Mouse (Mus musculus): Measurements from ENCODE around the gene Slc26a11. TPM values are rescaled to one million over a fixed set of nuclear protein-coding genes. Genes with fewer than 3 reads are reported as not detected.

Slc26a11 gene
- total RNA-seq, 1 experiment, result 4.4 TPM

- TF ChIP-seq HCFC1 (IDR thresholded peaks at IDR 0.05; ENCODE audit: borderline replicate concordance, insufficient read depth, low read length) (no peak), CHD2 (IDR thresholded peaks at IDR 0.05; ENCODE audit: low read depth, low read length) (no peak), ZC3H11A (IDR thresholded peaks at IDR 0.05; ENCODE audit: borderline replicate concordance, low read depth, low read length) (no peak), MAFK (IDR thresholded peaks at IDR 0.05; ENCODE audit: insufficient read depth, low read depth, low read length) (no peak), ZNF384 (IDR thresholded peaks at IDR 0.05; ENCODE audit: low read depth, low read length) (no peak)
- Histone ChIP-seq H3K9me3 (ENCODE audit: control insufficient read depth, insufficient read depth, low read depth, low read length) (no peaks in the 10 kb centered on the region), H3K4me1 (ENCODE audit: control insufficient read depth in 2 of 2, insufficient read depth in 2 of 2, low read length in 2 of 2, poor library complexity in 1 of 2) (no peaks in the 10 kb centered on the region), H3K9ac (ENCODE audit: insufficient read depth, low read depth, low read length, poor library complexity, severe bottlenecking) (no peak overlapping the region), H3K36me3 (ENCODE audit: control insufficient read depth, insufficient read depth, low read length, poor library complexity, severe bottlenecking) (no peaks in the 10 kb centered on the region), H3K4me3 (ENCODE audit: insufficient read depth in 1 of 2, low read depth in 1 of 2, low read length in 2 of 2, poor library complexity in 1 of 2, severe bottlenecking in 1 of 2) (no peak overlapping the region), H3K27ac (ENCODE audit: insufficient read depth, low read depth, low read length, poor library complexity, severe bottlenecking) (no peak overlapping the region)
- DNase-seq (ENCODE audit: low read depth, low spot score), result no peak
- in situ Hi-C loops (cut with MboI; ENCODE audit: low sequenced_read_pairs in 2 of 2, unreplicated experiment in 2 of 2), result no loop called here
Measured at GRCm38 (mm10) chr11:119339179-119339578, 16.2 kb upstream of the Slc26a11 start.

DNA sequence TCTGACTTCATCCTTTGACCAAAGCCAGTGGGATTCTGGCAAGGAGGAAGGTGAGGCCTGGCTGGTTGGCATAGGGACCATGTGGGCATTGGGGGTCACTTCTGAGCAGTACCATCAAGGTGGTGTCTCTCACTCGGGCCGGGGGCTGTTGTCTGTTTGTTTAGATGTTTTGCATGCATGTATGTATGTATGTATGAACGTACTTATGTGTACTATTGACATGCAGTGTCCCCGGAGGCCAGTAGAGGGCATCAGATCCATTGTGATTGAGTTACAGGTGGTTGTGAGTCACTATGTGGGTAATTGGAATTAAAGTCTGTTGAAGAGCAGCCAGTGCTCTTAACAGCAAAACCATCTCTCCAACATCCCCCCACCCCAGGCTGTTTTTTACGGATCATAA, 15.7 kb upstream of the Slc26a11 start:
- no peak overlapping the region for H3K27ac ChIP-seq (ENCODE audit: insufficient read depth, low read depth, low read length, poor library complexity, severe bottlenecking)
- no peak overlapping the region for H3K9ac ChIP-seq (ENCODE audit: insufficient read depth, low read depth, low read length, poor library complexity, severe bottlenecking)
- no peaks in the 10 kb centered on the region for H3K36me3 ChIP-seq (ENCODE audit: control insufficient read depth, insufficient read depth, low read length, poor library complexity, severe bottlenecking)
- no peak overlapping the region for H3K4me3 ChIP-seq (ENCODE audit: insufficient read depth in 1 of 2, low read depth in 1 of 2, low read length in 2 of 2, poor library complexity in 1 of 2, severe bottlenecking in 1 of 2)
- H3K9me3 ChIP-seq (ENCODE audit: control insufficient read depth, insufficient read depth, low read depth, low read length), result no peaks in the 10 kb centered on the region
- TF ChIP-seq MAFK (IDR thresholded peaks at IDR 0.05; ENCODE audit: insufficient read depth, low read depth, low read length) (no peak), HCFC1 (IDR thresholded peaks at IDR 0.05; ENCODE audit: borderline replicate concordance, insufficient read depth, low read length) (no peak), ZC3H11A (IDR thresholded peaks at IDR 0.05; ENCODE audit: borderline replicate concordance, low read depth, low read length) (peak; percentile 24), CHD2 (IDR thresholded peaks at IDR 0.05; ENCODE audit: low read depth, low read length) (no peak), ZNF384 (IDR thresholded peaks at IDR 0.05; ENCODE audit: low read depth, low read length) (no peak)
- in situ Hi-C loops (cut with MboI; ENCODE audit: low sequenced_read_pairs in 2 of 2, unreplicated experiment in 2 of 2), result no loop called here
- peak; percentile 70 for DNase-seq (ENCODE audit: low read depth, low spot score)
- no peaks in the 10 kb centered on the region for H3K4me1 ChIP-seq (ENCODE audit: control insufficient read depth in 2 of 2, insufficient read depth in 2 of 2, low read length in 2 of 2, poor library complexity in 1 of 2)

- TF ChIP-seq ZC3H11A (IDR thresholded peaks at IDR 0.05; ENCODE audit: borderline replicate concordance, low read depth, low read length), result no peak
- no peak for TF ChIP-seq MAFK (IDR thresholded peaks at IDR 0.05; ENCODE audit: insufficient read depth, low read depth, low read length)
- no peak for TF ChIP-seq CHD2 (IDR thresholded peaks at IDR 0.05; ENCODE audit: low read depth, low read length)
- TF ChIP-seq ZNF384 (IDR thresholded peaks at IDR 0.05; ENCODE audit: low read depth, low read length), result no peak
- TF ChIP-seq HCFC1 (IDR thresholded peaks at IDR 0.05; ENCODE audit: borderline replicate concordance, insufficient read depth, low read length), result no peak
- Histone ChIP-seq H3K4me3 (ENCODE audit: insufficient read depth in 1 of 2, low read depth in 1 of 2, low read length in 2 of 2, poor library complexity in 1 of 2, severe bottlenecking in 1 of 2) (no peak overlapping the region), H3K4me1 (ENCODE audit: control insufficient read depth in 2 of 2, insufficient read depth in 2 of 2, low read length in 2 of 2, poor library complexity in 1 of 2) (no peaks in the 10 kb centered on the region), H3K9me3 (ENCODE audit: control insufficient read depth, insufficient read depth, low read depth, low read length) (no peaks in the 10 kb centered on the region), H3K9ac (ENCODE audit: insufficient read depth, low read depth, low read length, poor library complexity, severe bottlenecking) (no peak overlapping the region), H3K27ac (ENCODE audit: insufficient read depth, low read depth, low read length, poor library complexity, severe bottlenecking) (no peak overlapping the region), H3K36me3 (ENCODE audit: control insufficient read depth, insufficient read depth, low read length, poor library complexity, severe bottlenecking) (no peaks in the 10 kb centered on the region)
- no peak for DNase-seq (ENCODE audit: low read depth, low spot score)
- in situ Hi-C loops (cut with MboI; ENCODE audit: low sequenced_read_pairs in 2 of 2, unreplicated experiment in 2 of 2), result no loop called here
Measured at GRCm38 (mm10) chr11:119344178-119344577, 11.2 kb upstream of the Slc26a11 start.

- Histone ChIP-seq H3K4me1 (ENCODE audit: control insufficient read depth in 2 of 2, insufficient read depth in 2 of 2, low read length in 2 of 2, poor library complexity in 1 of 2) (no peaks in the 10 kb centered on the region), H3K36me3 (ENCODE audit: control insufficient read depth, insufficient read depth, low read length, poor library complexity, severe bottlenecking) (no peaks in the 10 kb centered on the region), H3K9me3 (ENCODE audit: control insufficient read depth, insufficient read depth, low read depth, low read length) (no peaks in the 10 kb centered on the region), H3K4me3 (ENCODE audit: insufficient read depth in 1 of 2, low read depth in 1 of 2, low read length in 2 of 2, poor library complexity in 1 of 2, severe bottlenecking in 1 of 2) (no peak overlapping the region), H3K9ac (ENCODE audit: insufficient read depth, low read depth, low read length, poor library complexity, severe bottlenecking) (no peak overlapping the region), H3K27ac (ENCODE audit: insufficient read depth, low read depth, low read length, poor library complexity, severe bottlenecking) (no peak overlapping the region)
- in situ Hi-C loops (cut with MboI; ENCODE audit: low sequenced_read_pairs in 2 of 2, unreplicated experiment in 2 of 2), result no loop called here
- no peak for DNase-seq (ENCODE audit: low read depth, low spot score)
- TF ChIP-seq ZC3H11A (IDR thresholded peaks at IDR 0.05; ENCODE audit: borderline replicate concordance, low read depth, low read length) (no peak), ZNF384 (IDR thresholded peaks at IDR 0.05; ENCODE audit: low read depth, low read length) (no peak), CHD2 (IDR thresholded peaks at IDR 0.05; ENCODE audit: low read depth, low read length) (no peak), MAFK (IDR thresholded peaks at IDR 0.05; ENCODE audit: insufficient read depth, low read depth, low read length) (no peak), HCFC1 (IDR thresholded peaks at IDR 0.05; ENCODE audit: borderline replicate concordance, insufficient read depth, low read length) (no peak)
Measured at GRCm38 (mm10) chr11:119344865-119345264, 10.5 kb upstream of the Slc26a11 start.

- Histone ChIP-seq H3K9ac (ENCODE audit: insufficient read depth, low read depth, low read length, poor library complexity, severe bottlenecking) (no peak overlapping the region), H3K4me3 (ENCODE audit: insufficient read depth in 1 of 2, low read depth in 1 of 2, low read length in 2 of 2, poor library complexity in 1 of 2, severe bottlenecking in 1 of 2) (no peak overlapping the region), H3K27ac (ENCODE audit: insufficient read depth, low read depth, low read length, poor library complexity, severe bottlenecking) (no peak overlapping the region), H3K9me3 (ENCODE audit: control insufficient read depth, insufficient read depth, low read depth, low read length) (no peaks in the 10 kb centered on the region), H3K4me1 (ENCODE audit: control insufficient read depth in 2 of 2, insufficient read depth in 2 of 2, low read length in 2 of 2, poor library complexity in 1 of 2) (0 out of 4 replicates have a peak, but pooled peaks cover 0 to 3% of the 10 kb centered on the region in 2 experiments), H3K36me3 (ENCODE audit: control insufficient read depth, insufficient read depth, low read length, poor library complexity, severe bottlenecking) (no peaks in the 10 kb centered on the region)
- no peak for TF ChIP-seq CHD2 (IDR thresholded peaks at IDR 0.05; ENCODE audit: low read depth, low read length)
- no peak for TF ChIP-seq ZC3H11A (IDR thresholded peaks at IDR 0.05; ENCODE audit: borderline replicate concordance, low read depth, low read length)
- no peak for TF ChIP-seq HCFC1 (IDR thresholded peaks at IDR 0.05; ENCODE audit: borderline replicate concordance, insufficient read depth, low read length)
- no peak for TF ChIP-seq MAFK (IDR thresholded peaks at IDR 0.05; ENCODE audit: insufficient read depth, low read depth, low read length)
- no peak for TF ChIP-seq ZNF384 (IDR thresholded peaks at IDR 0.05; ENCODE audit: low read depth, low read length)
- no peak for DNase-seq (ENCODE audit: low read depth, low spot score)
- in situ Hi-C loops (cut with MboI; ENCODE audit: low sequenced_read_pairs in 2 of 2, unreplicated experiment in 2 of 2), result no loop called here
Measured at GRCm38 (mm10) chr11:119347125-119347524, 8.2 kb upstream of the Slc26a11 start.

All from ES-E14 (cell line).